Comparison of ENCODE assay signal across 10 mouse cellular contexts in the genomic region with DNA sequence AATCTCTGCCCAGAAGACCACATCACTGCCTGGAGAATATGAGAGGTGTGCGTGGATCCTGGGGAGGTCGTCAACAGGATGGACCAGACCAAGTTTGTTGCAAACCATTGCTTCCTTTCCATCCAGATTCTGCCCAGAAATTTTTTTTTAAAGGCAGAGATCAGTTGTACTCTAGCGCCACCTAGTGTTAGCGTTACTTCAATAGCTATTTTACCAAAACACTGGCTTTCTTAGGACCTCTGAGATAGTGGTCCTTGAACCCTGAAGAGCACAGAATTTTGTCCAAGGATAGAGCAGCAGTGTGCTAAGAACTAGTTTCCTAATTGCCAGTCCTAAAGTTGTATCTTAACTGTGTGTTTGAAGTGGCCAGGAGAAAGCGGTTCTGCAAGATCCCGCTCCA. TPM values are rescaled to one million over a fixed set of nuclear protein-coding genes. Genes with fewer than 3 reads are reported as not detected.
A peak's percentile ranks its signal among the peaks of the same experiment; 100 is the strongest.
DNase-seq lines count a peak whose midpoint lies in the region; ATAC-seq lines count a peak whose summit lies in the region.
"Had no signal": no experiment of that assay in that cellular context is flagged by ENCODE, and none has a peak within 500 bp of the region (broad histone marks: within the 10 kb centered on the region; RNA-seq: fewer than 3 reads in every experiment).

No protein-coding gene starts in this region.

- no peak for ATAC-seq in limb, embryonic 11.5 days (ENCODE audit: insufficient number of reproducible peaks, low FRiP score, low TSS enrichment, low read depth)
- peak; percentile 23; the same call in 1 of the 2 replicates for ATAC-seq in neural tube, embryonic 12.5 days (ENCODE audit: low FRiP score, low read depth)
- ATAC-seq in activated CD4-positive, CD25-positive, alpha-beta regulatory T cell, adult 4 months = no peak

- H3K27ac ChIP-seq in limb, embryonic 11.5 days (replicated peaks; ENCODE audit: low read depth, low read length) = no peak overlapping the region
- no peak overlapping the region for H3K27ac ChIP-seq in neural tube, embryonic 12.5 days

- 31% methylated on average over 6 of the region's 6 CpGs for WGBS in limb, embryonic 11.5 days
- 31% methylated on average over 6 of the region's 6 CpGs for WGBS in neural tube, embryonic 12.5 days

- H3K4me2 ChIP-seq in limb, embryonic 11.5 days (ENCODE audit: low read depth, severe bottlenecking) = no peak overlapping the region
- H3K4me2 ChIP-seq in neural tube, embryonic 12.5 days (replicated peaks) = no peak overlapping the region

- H3K27me3 ChIP-seq in limb, embryonic 11.5 days (ENCODE audit: control insufficient read depth, insufficient read depth, low read length) = no peaks in the 10 kb centered on the region
- H3K27me3 ChIP-seq in neural tube, embryonic 12.5 days (replicated peaks) = no peaks in the 10 kb centered on the region

- DNase-seq in layer of hippocampus, adult 11-12 months (ENCODE audit: low spot score) = peak; percentile 50
- DNase-seq in layer of hippocampus, adult 9-11 months = no peak
- peak; percentile 83 for DNase-seq in MN1 (ENCODE audit: low spot score)
- DNase-seq in cerebellum, adult 9-11 months = peak; percentile 10
- DNase-seq in heart, postnatal 14 days = peak; percentile 36 to 65
- peak; percentile 65 for DNase-seq in limb, embryonic 11.5 days (ENCODE audit: low spot score)

- no peak overlapping the region for H3K4me3 ChIP-seq in limb, embryonic 11.5 days (ENCODE audit: low read depth, low read length)
- H3K4me3 ChIP-seq in neural tube, embryonic 12.5 days = no peak overlapping the region
- H3K4me3 ChIP-seq: erythroblast, embryonic 14.5 days had no signal

- H3K9ac ChIP-seq in limb, embryonic 11.5 days (ENCODE audit: low read length) = no peak overlapping the region
- no peak overlapping the region for H3K9ac ChIP-seq in neural tube, embryonic 12.5 days

- H3K9me3 ChIP-seq in limb, embryonic 11.5 days (ENCODE audit: control insufficient read depth, low read length) = no peaks in the 10 kb centered on the region
- no peaks in the 10 kb centered on the region for H3K9me3 ChIP-seq in neural tube, embryonic 12.5 days

- no peaks in the 10 kb centered on the region for H3K36me3 ChIP-seq in limb, embryonic 11.5 days (ENCODE audit: control insufficient read depth, insufficient read depth, low read length)
- no peaks in the 10 kb centered on the region for H3K36me3 ChIP-seq in neural tube, embryonic 12.5 days

- H3K4me1 ChIP-seq in limb, embryonic 11.5 days (ENCODE audit: control insufficient read depth, insufficient read depth, low read length) = no peaks in the 10 kb centered on the region
- no peaks in the 10 kb centered on the region for H3K4me1 ChIP-seq in neural tube, embryonic 12.5 days

- intact Hi-C loops in heart, postnatal 14 days (cut with DNase I) = loop anchor here (2.0 to 5.0 kb wide), 3 partner anchors 61 to 504 kb away; no protein-coding TSS in a partner anchor

RNA-seq across cellular contexts. Expression of a gene that starts 47.6 kb away (rescaled TPM):
- not detected for total RNA-seq in heart, postnatal 14 days (2021)
- polyA plus RNA-seq in limb, embryonic 11.5 days (2014; fragmentation: Nextera tagmentation; extraction: Ambion mirVana) = not detected in 2 replicates
- not detected in 2 replicates for polyA plus RNA-seq in neural tube, embryonic 12.5 days (2016; fragmentation: Nextera tagmentation; extraction: Ambion mirVana)
- polyA plus RNA-seq in activated CD4-positive, CD25-positive, alpha-beta regulatory T cell, adult 4 months (2017; shearing (Covaris generic)) = not detected
- polyA plus RNA-seq: erythroblast, embryonic 14.5 days; liver, embryonic 16.5 days had no signal
